Mouse (Mus musculus) duodenum, adult 2 months (tissue): Measurements from ENCODE around the gene Fundc1. TPM values are rescaled to one million over a fixed set of nuclear protein-coding genes. Genes with fewer than 3 reads are reported as not detected.

ENCODE experiments used
- polyA plus RNA-seq: library from polyadenylated mRNA; depleted of rRNA; stranded (reverse); fragments of >200 nt; gene quantifications from 2 replicates; pipeline ENCODE4 v1.2.3, GENCODE M21; 2012; ENCODE audit warnings: low replicate concordance; rRNA removed

Fundc1 gene
- 0.46 and 0.89 TPM in 2 replicates for polyA plus RNA-seq

DNA sequence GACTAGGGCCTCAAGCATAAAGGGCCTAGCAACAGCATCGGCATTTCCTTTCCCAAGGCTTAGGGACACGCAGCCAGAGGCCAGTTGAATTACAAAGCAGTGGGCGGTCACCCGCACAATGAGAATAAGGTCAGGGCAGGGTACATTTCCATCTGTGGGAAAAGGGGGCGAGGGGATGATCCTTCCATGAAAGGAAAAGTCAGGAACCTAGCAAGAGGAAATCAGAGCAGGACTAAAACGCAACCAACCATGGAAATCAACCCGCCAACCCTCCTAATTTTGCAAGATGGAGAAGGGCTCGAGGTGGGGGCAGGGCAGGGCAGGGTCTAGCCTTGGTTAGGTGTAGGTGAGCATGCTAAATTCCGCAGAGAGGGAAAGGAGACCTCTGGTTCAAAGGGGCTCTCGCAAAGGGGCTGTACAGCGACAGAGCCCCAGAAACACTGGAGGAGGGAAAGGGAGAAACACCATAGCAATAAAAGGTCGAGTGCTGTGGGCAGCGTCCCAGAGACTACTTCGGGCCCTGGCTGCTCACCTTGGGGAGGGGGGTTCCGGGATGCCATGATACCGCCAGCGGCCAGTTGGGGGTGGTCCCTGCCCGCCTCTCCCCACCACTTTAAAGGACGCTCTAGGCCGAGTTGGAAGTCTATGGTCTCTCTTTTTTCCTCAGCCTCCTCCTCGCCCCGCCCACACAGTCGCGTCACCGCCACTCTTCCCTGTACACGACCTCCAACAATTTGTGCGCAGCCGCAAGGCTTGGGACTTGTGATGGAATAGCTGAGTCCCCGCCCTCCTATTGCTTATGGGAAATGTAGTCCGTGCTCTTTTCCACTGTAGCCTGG, at the start of gene Fundc1:
Fundc1 (minus strand) TSS at position 705 of the 839 bp plus-strand sequence.

